Mouse (Mus musculus) bone marrow, adult 2 months (tissue): Measurements from ENCODE around the gene Chd9.

Source experiments
- CTCF ChIP-seq: fragments of 200-500 bp; IDR thresholded peaks from 2 replicates; pipeline ENCODE4 v1.5.1; 2011; ENCODE audit warnings: low read length, control low read depth; ENCODE audit not compliant: control insufficient read depth, insufficient read depth
- POLR2A ChIP-seq: fragments of 200-500 bp; IDR thresholded peaks from 2 replicates; pipeline ENCODE4 v1.6.1; 2011; ENCODE audit warnings: low read depth, mild to moderate bottlenecking, control low read depth, low read length, borderline replicate concordance; ENCODE audit not compliant: control insufficient read depth

DNA sequence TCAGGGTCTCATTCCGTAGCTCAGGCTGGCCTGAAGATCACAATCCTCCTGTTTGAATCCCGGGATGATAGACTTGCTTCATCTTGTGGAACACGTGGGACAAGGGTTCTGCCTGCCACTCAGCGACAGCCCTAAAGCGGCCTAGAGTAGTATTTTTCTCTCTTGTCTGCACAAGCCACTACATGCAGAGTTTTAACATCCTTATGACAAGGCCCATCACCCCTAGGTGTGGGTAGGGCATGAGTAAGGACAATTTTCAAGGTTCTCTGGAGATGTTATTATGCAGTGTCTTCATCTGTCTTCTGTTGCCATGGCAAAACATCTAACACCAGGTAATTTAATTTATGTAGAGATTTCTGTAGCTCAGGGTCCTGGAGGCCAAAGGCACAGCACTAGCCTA, 69.2 kb downstream of the Chd9 start:
- TF ChIP-seq CTCF (no peak), POLR2A (no peak)
